Mouse (Mus musculus) brain, embryonic 18.5 days (tissue): ENCODE measurements around the gene Fam169a.

ENCODE experiments used
- DNase-seq: peaks from one replicate; pipeline ENCODE4 v3.0.0-alpha.2; 2012; ENCODE audit warnings: low read depth, low spot score

The Fam169a gene

GRCm38 (mm10) chr13:97180113-97180828 lies 113.2 kb downstream of the Fam169a start:
- DNase-seq, result no peak
